Mouse (Mus musculus) embryonic facial prominence, embryonic 11.5 days (tissue): Measurements from ENCODE around the gene Mfsd14a. TPM values are rescaled to one million over a fixed set of nuclear protein-coding genes. Genes with fewer than 3 reads are reported as not detected.

Experiments used
- ATAC-seq: fragments of 200-750 bp; cut with Nextera tagmentation; replicated peaks from 2 replicates; pipeline ENCODE4 v1.8.0; 2017; ENCODE audit warnings: low read depth; ENCODE audit not compliant: insufficient number of reproducible peaks, low FRiP score, low TSS enrichment
- DNase-seq: peaks from one replicate; pipeline ENCODE4 v3.0.0-alpha.2; 2015; ENCODE audit warnings: low spot score
- H3K27ac ChIP-seq: fragments of 300-500 bp; sonication (generic); replicated peaks from 2 replicates; pipeline ENCODE4 v1.5.1; 2014; ENCODE audit warnings: mild to moderate bottlenecking, low read depth, low read length, control low read depth
- H3K27me3 ChIP-seq: fragments of 300-500 bp; sonication (generic); 2 replicates; pipeline ENCODE4 v1.6.1; 2014; ENCODE audit warnings: mild to moderate bottlenecking, low read length, moderate library complexity, mixed read lengths; ENCODE audit not compliant: control insufficient read depth, insufficient read depth
- H3K36me3 ChIP-seq: fragments of 300-500 bp; sonication (generic); replicated peaks from 2 replicates; pipeline ENCODE4 v1.6.1; 2014; ENCODE audit warnings: low read depth, mild to moderate bottlenecking, low read length, moderate library complexity, mixed read lengths; ENCODE audit not compliant: control insufficient read depth, insufficient read depth
- H3K4me1 ChIP-seq: fragments of 300-500 bp; sonication (generic); 2 replicates; pipeline ENCODE4 v1.6.1; 2014; ENCODE audit warnings: low read length, mixed read lengths; ENCODE audit not compliant: control insufficient read depth, insufficient read depth
- H3K4me2 ChIP-seq: fragments of 300-500 bp; sonication (generic); 2 replicates; pipeline ENCODE4 v1.6.1; 2014; ENCODE audit warnings: low read depth, mild to moderate bottlenecking, control low read depth, low read length, moderate library complexity
- H3K4me3 ChIP-seq: fragments of 300-500 bp; sonication (generic); 2 replicates; pipeline ENCODE4 v1.5.1; 2014; ENCODE audit warnings: low read depth, low read length, control low read depth
- H3K9ac ChIP-seq: fragments of 300-500 bp; sonication (generic); replicated peaks from 2 replicates; pipeline ENCODE4 v1.6.1; 2014; ENCODE audit warnings: mild to moderate bottlenecking, control low read depth, low read length
- H3K9me3 ChIP-seq: fragments of 300-500 bp; sonication (generic); replicated peaks from 2 replicates; pipeline ENCODE4 v1.6.1; 2016; ENCODE audit warnings: mild to moderate bottlenecking, low read length, inconsistent platforms, mixed read lengths; ENCODE audit not compliant: control insufficient read depth
- WGBS: fragments of 180-500 bp; shearing (Covaris S2); extraction: QIAGEN DNeasy Blood & Tissue Kit; methylation state at CpG from one replicate; pipeline ENCODE4 v1.1.7; 2014; 5-methylcytosine and 5-hydroxymethylcytosine counted together
- polyA plus RNA-seq: library from polyadenylated mRNA; unstranded; fragments of >200 nt; fragmentation: Nextera tagmentation; extraction: Ambion mirVana; gene quantifications from 2 replicates; pipeline ENCODE4 v1.2.1, GENCODE M21; 2014

The Mfsd14a gene
- polyA plus RNA-seq: 102 and 105 TPM in 2 replicates

GRCm38 (mm10) chr3:116662463-116662863 lies at the start of gene Mfsd14a:
Gene Mfsd14a (minus strand): TSS chr3:116662677.
- Histone ChIP-seq H3K27ac (peak within 1 kb of the TSS; percentile 90), H3K9ac (peak within 1 kb of the TSS; percentile 98), H3K27me3 (no peaks in the 10 kb centered on the region), H3K4me2 (peak within 1 kb of the TSS; percentile 39), H3K9me3 (no peaks in the 10 kb centered on the region), H3K36me3 (no peaks in the 10 kb centered on the region), H3K4me1 (no peaks in the 10 kb centered on the region), H3K4me3 (peak within 1 kb of the TSS; percentile 99)
- 0% methylated on average over 39 of the region's 39 CpGs for WGBS
- ATAC-seq (peak; percentile 98), DNase-seq (peak; percentile 97)

- H3K4me1 ChIP-seq: no peaks in the 10 kb centered on the region
- peak; percentile 88 for ATAC-seq
- peak overlapping the region; percentile 82 for H3K4me2 ChIP-seq
- H3K27me3 ChIP-seq: no peaks in the 10 kb centered on the region
- H3K9ac ChIP-seq: peak overlapping the region; percentile 94
- no peaks in the 10 kb centered on the region for H3K36me3 ChIP-seq
- DNase-seq: peak; percentile 73
- peak overlapping the region; percentile 47; the same call in 1 of the 2 replicates for H3K27ac ChIP-seq
- WGBS: under 1% methylated on average over 85 of the region's 85 CpGs
- H3K9me3 ChIP-seq: no peaks in the 10 kb centered on the region
- H3K4me3 ChIP-seq: peak overlapping the region; percentile 88
Measured at GRCm38 (mm10) chr3:116711624-116712435, 49.4 kb upstream of the Mfsd14a start.

GRCm38 (mm10) chr3:116710941-116711340 lies 48.5 kb upstream of the Mfsd14a start:
- DNase-seq: no peak
- ATAC-seq: no peak
- 55% methylated on average over 9 of the region's 9 CpGs for WGBS
- no peak overlapping the region for H3K9ac ChIP-seq
- H3K4me2 ChIP-seq: peak overlapping the region; percentile 82
- peak overlapping the region; percentile 88 for H3K4me3 ChIP-seq
- no peaks in the 10 kb centered on the region for H3K4me1 ChIP-seq
- H3K27ac ChIP-seq: no peak overlapping the region
- no peaks in the 10 kb centered on the region for H3K36me3 ChIP-seq
- H3K9me3 ChIP-seq: no peaks in the 10 kb centered on the region
- no peaks in the 10 kb centered on the region for H3K27me3 ChIP-seq

GRCm38 (mm10) chr3:116705637-116706204 lies 43.2 kb upstream of the Mfsd14a start:
- no peaks in the 10 kb centered on the region for H3K36me3 ChIP-seq
- H3K27ac ChIP-seq: no peak overlapping the region
- H3K9me3 ChIP-seq: no peaks in the 10 kb centered on the region
- no peaks in the 10 kb centered on the region for H3K4me1 ChIP-seq
- no peak overlapping the region for H3K9ac ChIP-seq
- no peaks in the 10 kb centered on the region for H3K27me3 ChIP-seq
- WGBS: 81% methylated on average over 1 of the region's 1 CpGs
- DNase-seq (no peak), ATAC-seq (no peak)
- H3K4me3 ChIP-seq: no peak overlapping the region
- H3K4me2 ChIP-seq: no peak overlapping the region

GRCm38 (mm10) chr3:116703835-116704234 lies 41.4 kb upstream of the Mfsd14a start:
- Histone ChIP-seq H3K9me3 (no peaks in the 10 kb centered on the region), H3K4me3 (no peak overlapping the region), H3K4me2 (no peak overlapping the region), H3K27ac (no peak overlapping the region), H3K4me1 (no peaks in the 10 kb centered on the region), H3K36me3 (no peaks in the 10 kb centered on the region), H3K9ac (no peak overlapping the region), H3K27me3 (no peaks in the 10 kb centered on the region)
- no peak for DNase-seq
- no peak for ATAC-seq
- WGBS: 89% methylated on average over 5 of the region's 5 CpGs

- Histone ChIP-seq H3K4me1 (no peaks in the 10 kb centered on the region), H3K9me3 (no peaks in the 10 kb centered on the region), H3K36me3 (no peaks in the 10 kb centered on the region), H3K27me3 (no peaks in the 10 kb centered on the region), H3K4me3 (no peak overlapping the region), H3K27ac (no peak overlapping the region), H3K4me2 (no peak overlapping the region), H3K9ac (no peak overlapping the region)
- DNase-seq (no peak), ATAC-seq (no peak)
- WGBS: 93% methylated on average over 1 of the region's 1 CpGs
Measured at GRCm38 (mm10) chr3:116702647-116703272, 40.3 kb upstream of the Mfsd14a start.

- Histone ChIP-seq H3K4me2 (no peak overlapping the region), H3K9ac (no peak overlapping the region), H3K27me3 (no peaks in the 10 kb centered on the region), H3K36me3 (no peaks in the 10 kb centered on the region), H3K9me3 (no peaks in the 10 kb centered on the region), H3K27ac (no peak overlapping the region), H3K4me3 (no peak overlapping the region), H3K4me1 (no peaks in the 10 kb centered on the region)
- DNase-seq (no peak), ATAC-seq (no peak)
- WGBS: 93% methylated on average over 4 of the region's 4 CpGs
Measured at GRCm38 (mm10) chr3:116701601-116702000, 39.1 kb upstream of the Mfsd14a start.

GRCm38 (mm10) chr3:116698786-116699185 lies 36.3 kb upstream of the Mfsd14a start:
- no peak for ATAC-seq
- Histone ChIP-seq H3K27ac (no peak overlapping the region), H3K27me3 (no peaks in the 10 kb centered on the region), H3K4me2 (no peak overlapping the region), H3K9me3 (no peaks in the 10 kb centered on the region), H3K4me3 (no peak overlapping the region), H3K36me3 (no peaks in the 10 kb centered on the region), H3K9ac (no peak overlapping the region), H3K4me1 (no peaks in the 10 kb centered on the region)
- no peak for DNase-seq
- 90% methylated on average over 2 of the region's 2 CpGs for WGBS
